In the genomic region with DNA sequence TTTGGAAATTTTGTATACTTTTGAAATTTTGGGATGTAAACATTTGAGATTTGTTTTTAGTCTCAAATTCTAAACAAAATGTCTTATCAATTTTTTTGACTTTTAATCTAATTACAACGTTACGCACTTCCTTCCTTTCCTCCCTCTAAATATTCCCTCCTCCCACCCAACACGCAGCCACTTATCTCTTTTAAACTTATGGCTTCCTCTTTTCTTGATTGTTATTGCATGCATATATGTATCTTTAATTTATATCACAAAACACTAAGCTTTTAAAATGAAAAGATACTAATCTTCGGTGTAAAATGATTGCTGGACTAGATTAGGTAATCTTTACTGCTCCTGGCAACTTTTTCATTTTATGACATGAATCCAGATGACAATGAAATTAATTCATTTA, we compare ENCODE assay signal across 29 mouse cellular contexts.
"Had no signal": no experiment of that assay in that cellular context is flagged by ENCODE, and none has a peak within 500 bp of the region (broad histone marks: within the 10 kb centered on the region; RNA-seq: fewer than 3 reads in every experiment).

No protein-coding gene starts in this region.

- ATAC-seq: liver, embryonic 12.5 days; liver, postnatal 0 days; lung, postnatal 0 days; midbrain, embryonic 13.5 days; midbrain, embryonic 15.5 days; midbrain, embryonic 16.5 days had no signal

- H3K27me3 ChIP-seq: limb, embryonic 12.5 days; limb, embryonic 13.5 days; limb, embryonic 15.5 days; liver, embryonic 12.5 days; liver, embryonic 13.5 days; liver, embryonic 15.5 days; lung, embryonic 15.5 days; megakaryocyte, embryonic 14.5 days; midbrain, embryonic 12.5 days; midbrain, embryonic 13.5 days; midbrain, embryonic 15.5 days had no signal

- H3K4me1 ChIP-seq: limb, embryonic 10.5 days; limb, embryonic 12.5 days; limb, embryonic 13.5 days; limb, embryonic 15.5 days; liver, embryonic 12.5 days; liver, embryonic 13.5 days; liver, embryonic 15.5 days; lung, embryonic 15.5 days; megakaryocyte, embryonic 14.5 days; midbrain, embryonic 10.5 days; midbrain, embryonic 12.5 days; midbrain, embryonic 13.5 days; midbrain, embryonic 15.5 days had no signal

- H3K9ac ChIP-seq: limb, embryonic 12.5 days; limb, embryonic 13.5 days; limb, embryonic 15.5 days; liver, embryonic 12.5 days; liver, embryonic 13.5 days; liver, embryonic 14.5 days; liver, embryonic 15.5 days; liver, postnatal 0 days; lung, embryonic 14.5 days; lung, embryonic 15.5 days; midbrain, embryonic 12.5 days; midbrain, embryonic 13.5 days; midbrain, embryonic 15.5 days had no signal

- DNase-seq: left cerebral cortex, postnatal 4 days; liver; liver, embryonic 13.5 days; liver, postnatal 0 days; lung, adult 18-20 months; lung, adult 2 months; lung, embryonic 14.5 days; lung, postnatal 10 days; lung, postnatal 14 days; lung, postnatal 36 days; lung, postnatal 4 days; midbrain, embryonic 14.5 days had no signal

- H3K4me3 ChIP-seq: limb, embryonic 10.5 days; limb, embryonic 12.5 days; limb, embryonic 13.5 days; limb, embryonic 15.5 days; liver, embryonic 12.5 days; liver, embryonic 13.5 days; liver, embryonic 15.5 days; lung, embryonic 15.5 days; megakaryocyte, embryonic 14.5 days; midbrain, embryonic 10.5 days; midbrain, embryonic 12.5 days; midbrain, embryonic 13.5 days; midbrain, embryonic 15.5 days; myocyte had no signal

- H3K36me3 ChIP-seq: limb, embryonic 10.5 days; limb, embryonic 12.5 days; limb, embryonic 13.5 days; limb, embryonic 15.5 days; liver, embryonic 12.5 days; liver, embryonic 13.5 days; liver, embryonic 15.5 days; lung, embryonic 15.5 days; midbrain, embryonic 10.5 days; midbrain, embryonic 12.5 days; midbrain, embryonic 13.5 days; midbrain, embryonic 15.5 days had no signal

- H3K9me3 ChIP-seq: limb, embryonic 10.5 days; limb, embryonic 12.5 days; limb, embryonic 13.5 days; limb, embryonic 15.5 days; liver, embryonic 12.5 days; liver, embryonic 13.5 days; liver, embryonic 15.5 days; lung, embryonic 15.5 days; megakaryocyte, embryonic 14.5 days; midbrain, embryonic 10.5 days; midbrain, embryonic 12.5 days; midbrain, embryonic 13.5 days; midbrain, embryonic 15.5 days had no signal

- H3K27ac ChIP-seq: limb, embryonic 10.5 days; limb, embryonic 12.5 days; limb, embryonic 13.5 days; limb, embryonic 15.5 days; liver, embryonic 12.5 days; liver, embryonic 13.5 days; liver, embryonic 14.5 days; liver, embryonic 15.5 days; lung, embryonic 15.5 days; macrophage; midbrain, embryonic 10.5 days; midbrain, embryonic 12.5 days; midbrain, embryonic 13.5 days; midbrain, embryonic 15.5 days had no signal
